Mouse (Mus musculus): ENCODE results near the gene Arhgap27. TPM values are rescaled to one million over a fixed set of nuclear protein-coding genes. Genes with fewer than 3 reads are reported as not detected.
A peak's percentile ranks its signal among the peaks of the same experiment; 100 is the strongest.

The Arhgap27 gene
- polyA plus RNA-seq, 1 experiment: 2.0 TPM

DNA sequence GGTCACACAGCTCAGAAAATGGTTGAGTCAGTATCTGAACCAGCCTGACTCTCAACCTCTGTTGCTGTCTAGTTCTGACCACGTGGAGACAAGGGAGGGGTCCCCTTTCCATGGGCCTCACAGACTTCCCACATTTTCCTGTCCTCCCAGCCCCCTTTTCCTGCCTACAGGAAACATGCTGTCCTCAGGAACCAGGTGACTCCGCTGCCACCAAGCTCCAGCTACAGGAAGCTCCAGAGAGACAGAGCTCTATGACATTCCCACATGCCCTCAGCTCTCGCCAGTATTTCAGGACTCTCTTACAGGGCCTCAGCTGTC, 7.7 kb upstream of the Arhgap27 start:
- no peak for TF ChIP-seq CTCF (IDR thresholded peaks at IDR 0.05; ENCODE audit: borderline replicate concordance, insufficient read depth, low read length)
- TF ChIP-seq POLR2A (IDR thresholded peaks at IDR 0.05; ENCODE audit: low read depth, low read length): no peak
- H3K27ac ChIP-seq (ENCODE audit: insufficient read depth, low read length): no peak overlapping the region
- no peaks in the 10 kb centered on the region for H3K4me1 ChIP-seq (ENCODE audit: control insufficient read depth, insufficient read depth, low read length)
- no peak overlapping the region for H3K4me3 ChIP-seq (ENCODE audit: insufficient read depth, low read length)

GRCm38 (mm10) chr11:103370397-103371221, 7.1 kb upstream of the Arhgap27 start:
- Histone ChIP-seq H3K4me1 (ENCODE audit: control insufficient read depth, insufficient read depth, low read length) (no peaks in the 10 kb centered on the region), H3K27ac (ENCODE audit: insufficient read depth, low read length) (no peak overlapping the region), H3K4me3 (ENCODE audit: insufficient read depth, low read length) (no peak overlapping the region)
- TF ChIP-seq POLR2A (IDR thresholded peaks at IDR 0.05; ENCODE audit: low read depth, low read length) (no peak), CTCF (IDR thresholded peaks at IDR 0.05; ENCODE audit: borderline replicate concordance, insufficient read depth, low read length) (no peak)

DNA sequence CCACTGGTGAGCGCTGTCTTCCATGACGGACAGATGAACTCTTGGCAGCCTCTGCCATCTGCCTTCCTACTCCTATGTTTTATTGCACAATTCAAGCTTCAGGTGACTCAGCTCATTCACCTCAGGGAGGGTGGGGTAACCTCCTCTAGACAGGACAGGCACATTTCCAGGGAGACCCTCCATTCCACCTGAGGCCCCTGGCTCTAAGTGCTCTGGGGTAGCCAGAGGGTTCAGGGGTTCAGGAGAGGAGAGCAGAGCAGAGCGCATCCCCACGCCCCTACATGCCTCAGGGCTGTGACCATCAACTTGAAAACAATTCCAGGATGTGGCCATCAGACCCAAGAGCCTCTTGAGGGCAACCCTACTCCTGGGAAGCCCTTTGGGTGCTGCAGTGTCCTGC, 2.0 kb upstream of the Arhgap27 start:
- TF ChIP-seq CTCF (IDR thresholded peaks at IDR 0.05; ENCODE audit: borderline replicate concordance, insufficient read depth, low read length) (no peak), POLR2A (IDR thresholded peaks at IDR 0.05; ENCODE audit: low read depth, low read length) (no peak)
- Histone ChIP-seq H3K4me1 (ENCODE audit: control insufficient read depth, insufficient read depth, low read length) (no peaks in the 10 kb centered on the region), H3K27ac (ENCODE audit: insufficient read depth, low read length) (no peak overlapping the region), H3K4me3 (ENCODE audit: insufficient read depth, low read length) (no peak overlapping the region)

GRCm38 (mm10) chr11:103365022-103365421, 1.5 kb upstream of the Arhgap27 start:
- Histone ChIP-seq H3K4me1 (ENCODE audit: control insufficient read depth, insufficient read depth, low read length) (no peaks in the 10 kb centered on the region), H3K4me3 (ENCODE audit: insufficient read depth, low read length) (no peak overlapping the region), H3K27ac (ENCODE audit: insufficient read depth, low read length) (no peak overlapping the region)
- TF ChIP-seq CTCF (IDR thresholded peaks at IDR 0.05; ENCODE audit: borderline replicate concordance, insufficient read depth, low read length): no peak
- no peak for TF ChIP-seq POLR2A (IDR thresholded peaks at IDR 0.05; ENCODE audit: low read depth, low read length)

GRCm38 (mm10) chr11:103364335-103364734, 843 bp upstream of the Arhgap27 start:
- no peak overlapping the region for H3K27ac ChIP-seq (ENCODE audit: insufficient read depth, low read length)
- no peaks in the 10 kb centered on the region for H3K4me1 ChIP-seq (ENCODE audit: control insufficient read depth, insufficient read depth, low read length)
- TF ChIP-seq CTCF (IDR thresholded peaks at IDR 0.05; ENCODE audit: borderline replicate concordance, insufficient read depth, low read length) (no peak), POLR2A (IDR thresholded peaks at IDR 0.05; ENCODE audit: low read depth, low read length) (no peak)
- no peak overlapping the region for H3K4me3 ChIP-seq (ENCODE audit: insufficient read depth, low read length)

- Histone ChIP-seq H3K4me1 (ENCODE audit: control insufficient read depth, insufficient read depth, low read length) (no peaks in the 10 kb centered on the region), H3K27ac (ENCODE audit: insufficient read depth, low read length) (no peak overlapping the region), H3K4me3 (ENCODE audit: insufficient read depth, low read length) (peak overlapping the region; percentile 41)
- no peak for TF ChIP-seq CTCF (IDR thresholded peaks at IDR 0.05; ENCODE audit: borderline replicate concordance, insufficient read depth, low read length)
- peak; percentile 32; the same call in 1 of the 2 replicates for TF ChIP-seq POLR2A (IDR thresholded peaks at IDR 0.05; ENCODE audit: low read depth, low read length)
Measured at GRCm38 (mm10) chr11:103362521-103363181, 841 bp downstream of the Arhgap27 start.

GRCm38 (mm10) chr11:103362054-103362432, 1.4 kb downstream of the Arhgap27 start:
- Histone ChIP-seq H3K27ac (ENCODE audit: insufficient read depth, low read length) (no peak overlapping the region), H3K4me3 (ENCODE audit: insufficient read depth, low read length) (peak overlapping the region; percentile 41; the same call in 1 of the 2 replicates), H3K4me1 (ENCODE audit: control insufficient read depth, insufficient read depth, low read length) (no peaks in the 10 kb centered on the region)
- TF ChIP-seq POLR2A (IDR thresholded peaks at IDR 0.05; ENCODE audit: low read depth, low read length): peak; percentile 49; the same call in 1 of the 2 replicates
- no peak for TF ChIP-seq CTCF (IDR thresholded peaks at IDR 0.05; ENCODE audit: borderline replicate concordance, insufficient read depth, low read length)

GRCm38 (mm10) chr11:103361396-103362053, 2.0 kb downstream of the Arhgap27 start:
- no peaks in the 10 kb centered on the region for H3K4me1 ChIP-seq (ENCODE audit: control insufficient read depth, insufficient read depth, low read length)
- TF ChIP-seq CTCF (IDR thresholded peaks at IDR 0.05; ENCODE audit: borderline replicate concordance, insufficient read depth, low read length): no peak
- no peak for TF ChIP-seq POLR2A (IDR thresholded peaks at IDR 0.05; ENCODE audit: low read depth, low read length)
- no peak overlapping the region for H3K4me3 ChIP-seq (ENCODE audit: insufficient read depth, low read length)
- no peak overlapping the region for H3K27ac ChIP-seq (ENCODE audit: insufficient read depth, low read length)

DNA sequence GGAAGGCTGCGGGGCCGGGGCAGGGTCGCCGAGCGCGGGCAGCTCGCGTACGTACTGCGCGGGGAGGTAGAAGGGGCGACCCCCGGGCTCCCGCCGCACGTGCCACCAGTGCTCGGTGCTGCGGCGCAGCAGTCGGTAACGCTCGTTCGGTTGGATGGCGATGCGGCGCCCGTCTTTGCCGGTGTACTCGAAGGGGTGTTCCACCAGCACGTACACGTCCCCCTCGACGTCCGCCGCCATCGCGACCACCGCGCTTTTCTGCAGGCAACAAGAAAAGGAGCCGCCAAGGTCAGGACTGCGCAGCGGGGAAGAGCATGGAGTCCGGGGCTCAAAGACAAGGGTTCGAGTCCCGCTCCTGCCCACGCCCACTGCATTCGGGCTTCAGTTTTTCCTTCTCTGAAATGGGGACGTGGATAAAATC, 2.8 kb downstream of the Arhgap27 start:
- Histone ChIP-seq H3K4me3 (ENCODE audit: insufficient read depth, low read length) (peak overlapping the region; percentile 21), H3K27ac (ENCODE audit: insufficient read depth, low read length) (no peak overlapping the region), H3K4me1 (ENCODE audit: control insufficient read depth, insufficient read depth, low read length) (no peaks in the 10 kb centered on the region)
- no peak for TF ChIP-seq CTCF (IDR thresholded peaks at IDR 0.05; ENCODE audit: borderline replicate concordance, insufficient read depth, low read length)
- no peak for TF ChIP-seq POLR2A (IDR thresholded peaks at IDR 0.05; ENCODE audit: low read depth, low read length)

Data from embryonic fibroblast, embryonic 13.5 days (primary cell).